Mouse (Mus musculus) myocyte (in vitro differentiated cells): ENCODE data around the gene Cxcr5. TPM values are rescaled to one million over a fixed set of nuclear protein-coding genes. Genes with fewer than 3 reads are reported as not detected.
A peak's percentile ranks its signal among the peaks of the same experiment; 100 is the strongest.

ENCODE experiments used
- H3K27me3 ChIP-seq: one replicate; pipeline ENCODE4 v1.6.1; 2011; ENCODE audit not compliant: control insufficient read depth, insufficient read depth, insufficient read length
- H3K36me3 ChIP-seq: one replicate; pipeline ENCODE4 v1.6.1; 2011; ENCODE audit not compliant: control insufficient read depth, insufficient read depth
- H3K4me2 ChIP-seq: one replicate; pipeline ENCODE4 v1.6.1; 2011; ENCODE audit warnings: low read depth, control low read depth
- H3K4me3 ChIP-seq: one replicate; pipeline ENCODE4 v1.5.1; 2011; ENCODE audit warnings: mild to moderate bottlenecking, control low read depth, moderate library complexity
- H3K79me2 ChIP-seq: one replicate; pipeline ENCODE4 v1.6.1; 2011; ENCODE audit not compliant: control insufficient read depth, insufficient read depth
- H3ac ChIP-seq: one replicate; pipeline ENCODE4 v1.6.1; 2011; ENCODE audit not compliant: control insufficient read depth, insufficient read length
- CEBPB ChIP-seq: IDR thresholded peaks from 2 replicates; pipeline ENCODE4 v1.6.1; 2011; ENCODE audit warnings: mild to moderate bottlenecking, moderate library complexity; ENCODE audit not compliant: poor library complexity, insufficient read depth, severe bottlenecking
- E2F4 ChIP-seq: IDR thresholded peaks from one replicate; pipeline ENCODE4 v1.6.1; 2011; ENCODE audit warnings: mild to moderate bottlenecking, control low read depth, moderate library complexity; ENCODE audit not compliant: insufficient read depth
- MAX ChIP-seq: IDR thresholded peaks from one replicate; pipeline ENCODE4 v1.6.1; 2011; ENCODE audit warnings: low read depth, mild to moderate bottlenecking, control low read depth
- MYOD1 ChIP-seq, 3 experiments: IDR thresholded peaks; one replicate each; pipeline ENCODE4 v1.6.1; 2011; ENCODE audit warnings: control low read depth in 2 of 3, low read depth in 2 of 3, mild to moderate bottlenecking in 2 of 3, moderate library complexity in 1 of 3; ENCODE audit not compliant: insufficient read length in 2 of 3, control insufficient read depth in 1 of 3
- MYOG ChIP-seq, 3 experiments: IDR thresholded peaks; one replicate each; pipeline ENCODE4 v1.6.1; 2011; ENCODE audit warnings: control low read depth in 2 of 3, low read depth in 2 of 3, mild to moderate bottlenecking in 2 of 3; ENCODE audit not compliant: insufficient read length in 2 of 3, control insufficient read depth in 1 of 3, insufficient read depth in 1 of 3
- POLR2A ChIP-seq: IDR thresholded peaks from one replicate; pipeline ENCODE4 v1.6.1; 2011; ENCODE audit warnings: low read depth, mild to moderate bottlenecking, control low read depth, moderate library complexity; ENCODE audit not compliant: insufficient read length
- POLR2AphosphoS2 ChIP-seq: IDR thresholded peaks from one replicate; pipeline ENCODE4 v1.6.1; 2011; ENCODE audit warnings: low read depth, control low read depth; ENCODE audit not compliant: insufficient read length
- REST ChIP-seq: IDR thresholded peaks from one replicate; pipeline ENCODE4 v1.6.1; 2011; ENCODE audit warnings: mild to moderate bottlenecking, control low read depth, moderate library complexity; ENCODE audit not compliant: insufficient read depth, insufficient read length
- SRF ChIP-seq: IDR thresholded peaks from one replicate; pipeline ENCODE4 v1.6.1; 2011; ENCODE audit warnings: low read depth; ENCODE audit not compliant: control insufficient read depth, insufficient read length
- TCF12 ChIP-seq: IDR thresholded peaks from one replicate; pipeline ENCODE4 v1.6.1; 2011; ENCODE audit warnings: mild to moderate bottlenecking, control low read depth; ENCODE audit not compliant: poor library complexity, insufficient read depth, severe bottlenecking
- TCF3 ChIP-seq: IDR thresholded peaks from one replicate; pipeline ENCODE4 v1.6.1; 2011; ENCODE audit warnings: low read depth, control low read depth; ENCODE audit not compliant: insufficient read length
- USF1 ChIP-seq: IDR thresholded peaks from one replicate; pipeline ENCODE4 v1.6.1; 2011; ENCODE audit warnings: low read depth, mild to moderate bottlenecking, control low read depth, moderate library complexity
- polyA plus RNA-seq: library from polyadenylated mRNA; unstranded; fragments of >200 nt; fragmentation: generic; extraction: Trizol; gene quantifications from one replicate; pipeline ENCODE4 v1.2.1, GENCODE M21; 2012; ENCODE audit warnings: missing spikeins

Cxcr5 gene
- polyA plus RNA-seq, 1 experiment: 0.01 TPM

DNA sequence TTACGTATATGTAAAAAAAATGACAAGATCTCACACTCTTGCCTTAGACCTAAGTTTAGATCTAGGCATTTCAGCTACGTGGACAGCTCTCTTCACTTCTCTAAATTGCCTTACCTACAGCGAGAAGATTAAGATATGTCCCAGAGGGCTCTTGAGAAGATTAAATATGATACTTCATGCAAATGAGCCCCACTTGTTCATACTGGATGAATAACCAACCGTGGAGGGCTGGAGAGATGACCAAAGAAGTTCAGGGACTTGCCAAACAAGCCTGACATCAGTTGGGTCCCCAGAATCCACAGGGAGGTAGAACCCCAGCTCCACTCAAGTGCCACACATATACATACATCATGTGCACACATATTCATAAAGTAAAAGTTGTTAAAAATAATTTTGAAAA lies 11.6 kb upstream of the Cxcr5 start:
- Histone ChIP-seq H3K79me2 (no peaks in the 10 kb centered on the region), H3K27me3 (no peaks in the 10 kb centered on the region), H3ac (no peak overlapping the region), H3K4me2 (no peak overlapping the region), H3K36me3 (no peaks in the 10 kb centered on the region), H3K4me3 (no peak overlapping the region)
- no peak for TF ChIP-seq TCF3
- TF ChIP-seq USF1: no peak
- no peak for TF ChIP-seq SRF
- no peak for TF ChIP-seq POLR2AphosphoS2
- no peak for TF ChIP-seq POLR2A
- no peak for TF ChIP-seq MYOG (IDR thresholded peaks at IDR 0.05; ENCODE audit: control insufficient read depth in 1 of 3, insufficient read depth in 1 of 3, insufficient read length in 2 of 3, low read depth in 2 of 3)
- no peak for TF ChIP-seq MYOD1 (IDR thresholded peaks at IDR 0.05; ENCODE audit: control insufficient read depth in 1 of 3, insufficient read length in 2 of 3, low read depth in 2 of 3)
- no peak for TF ChIP-seq TCF12
- TF ChIP-seq E2F4: no peak
- TF ChIP-seq MAX: no peak
- no peak for TF ChIP-seq REST
- TF ChIP-seq CEBPB: no peak

- Histone ChIP-seq H3K4me2 (no peak overlapping the region), H3K79me2 (no peaks in the 10 kb centered on the region), H3K36me3 (no peaks in the 10 kb centered on the region), H3ac (no peak overlapping the region), H3K27me3 (no peaks in the 10 kb centered on the region), H3K4me3 (no peak overlapping the region)
- no peak for TF ChIP-seq CEBPB
- TF ChIP-seq TCF12: no peak
- no peak for TF ChIP-seq POLR2A
- TF ChIP-seq MYOG (IDR thresholded peaks at IDR 0.05; ENCODE audit: control insufficient read depth in 1 of 3, insufficient read depth in 1 of 3, insufficient read length in 2 of 3, low read depth in 2 of 3): no peak
Observed at GRCm38 (mm10) chr9:44570939-44571382, 9.3 kb upstream of the Cxcr5 start.

GRCm38 (mm10) chr9:44568083-44568455 lies 6.4 kb upstream of the Cxcr5 start:
- Histone ChIP-seq H3K79me2 (no peaks in the 10 kb centered on the region), H3ac (no peak overlapping the region), H3K4me3 (no peak overlapping the region), H3K4me2 (peak overlapping the region; percentile 76), H3K36me3 (no peaks in the 10 kb centered on the region), H3K27me3 (no peaks in the 10 kb centered on the region)
- TF ChIP-seq REST: no peak
- TF ChIP-seq CEBPB: no peak
- no peak for TF ChIP-seq E2F4
- TF ChIP-seq TCF3: no peak
- TF ChIP-seq MYOG (IDR thresholded peaks at IDR 0.05; ENCODE audit: control insufficient read depth in 1 of 3, insufficient read depth in 1 of 3, insufficient read length in 2 of 3, low read depth in 2 of 3): no peak
- TF ChIP-seq MAX: no peak
- TF ChIP-seq TCF12: no peak
- TF ChIP-seq POLR2AphosphoS2: no peak
- no peak for TF ChIP-seq POLR2A
- TF ChIP-seq MYOD1 (IDR thresholded peaks at IDR 0.05; ENCODE audit: control insufficient read depth in 1 of 3, insufficient read length in 2 of 3, low read depth in 2 of 3): no peak

DNA sequence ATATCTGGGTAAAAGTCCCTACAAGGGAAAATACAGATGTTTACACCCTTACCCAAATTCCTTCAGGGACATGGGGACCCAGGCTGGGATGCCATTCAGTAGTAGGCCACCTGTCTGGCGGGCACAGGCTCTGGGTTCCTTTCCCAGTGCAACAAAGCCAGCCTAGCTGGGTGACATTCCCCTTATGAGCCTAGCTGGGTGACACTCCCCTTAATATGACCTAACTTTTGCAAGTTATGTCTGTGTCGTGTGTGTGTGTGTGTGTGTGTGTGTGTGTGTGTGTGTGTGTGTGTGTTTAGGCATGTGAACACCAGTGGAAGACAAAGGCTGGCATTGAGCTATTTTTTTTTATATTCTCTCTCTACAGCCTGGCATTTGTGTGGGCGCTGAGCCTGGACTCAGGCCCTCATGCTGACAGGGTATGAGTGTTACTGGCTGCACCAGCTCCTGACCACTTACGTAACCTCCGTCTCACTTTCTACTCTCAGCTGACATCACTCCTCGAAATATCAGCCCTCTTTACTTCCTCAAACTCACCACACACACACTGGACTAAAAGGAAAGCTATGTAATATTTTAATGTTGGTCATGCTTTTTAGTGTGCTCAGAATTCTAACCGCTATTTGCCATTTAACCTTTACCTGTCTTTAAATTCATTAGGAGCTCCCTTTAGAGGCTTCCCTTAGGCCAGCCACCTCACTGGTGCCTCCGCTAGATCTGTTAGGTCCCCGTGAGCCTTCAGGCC lies 5.8 kb upstream of the Cxcr5 start:
- Histone ChIP-seq H3K4me3 (no peak overlapping the region), H3K27me3 (no peaks in the 10 kb centered on the region), H3ac (no peak overlapping the region), H3K36me3 (no peaks in the 10 kb centered on the region), H3K4me2 (peak overlapping the region; percentile 76), H3K79me2 (no peaks in the 10 kb centered on the region)
- TF ChIP-seq MYOD1 (IDR thresholded peaks at IDR 0.05; ENCODE audit: control insufficient read depth in 1 of 3, insufficient read length in 2 of 3, low read depth in 2 of 3): no peak
- no peak for TF ChIP-seq USF1
- TF ChIP-seq CEBPB: peak; percentile 45; the same call in 1 of the 2 replicates

- no peaks in the 10 kb centered on the region for H3K79me2 ChIP-seq
- H3K4me3 ChIP-seq: no peak overlapping the region
- no peak overlapping the region for H3K4me2 ChIP-seq
- H3ac ChIP-seq: no peak overlapping the region
- H3K27me3 ChIP-seq: no peaks in the 10 kb centered on the region
- H3K36me3 ChIP-seq: no peaks in the 10 kb centered on the region
- TF ChIP-seq POLR2A (no peak), TCF3 (no peak), SRF (no peak), CEBPB (no peak), E2F4 (no peak), USF1 (no peak), REST (no peak), MAX (no peak), POLR2AphosphoS2 (no peak), TCF12 (no peak), MYOD1 (IDR thresholded peaks at IDR 0.05; ENCODE audit: control insufficient read depth in 1 of 3, insufficient read length in 2 of 3, low read depth in 2 of 3) (no peak), MYOG (IDR thresholded peaks at IDR 0.05; ENCODE audit: control insufficient read depth in 1 of 3, insufficient read depth in 1 of 3, insufficient read length in 2 of 3, low read depth in 2 of 3) (no peak)
Observed at GRCm38 (mm10) chr9:44565367-44565766, 3.7 kb upstream of the Cxcr5 start.
